Mouse (Mus musculus) heart, postnatal 0 days (tissue): ENCODE data around the gene Pigk.

Experiments
- CTCF ChIP-seq: IDR thresholded peaks from 2 replicates; pipeline ENCODE4 v1.5.1; 2016; ENCODE audit warnings: antibody characterized with exemption, control low read depth, low read depth
- EP300 ChIP-seq: IDR thresholded peaks from 2 replicates; pipeline ENCODE4 v1.6.1; 2016; ENCODE audit warnings: antibody characterized with exemption, low read depth

DNA sequence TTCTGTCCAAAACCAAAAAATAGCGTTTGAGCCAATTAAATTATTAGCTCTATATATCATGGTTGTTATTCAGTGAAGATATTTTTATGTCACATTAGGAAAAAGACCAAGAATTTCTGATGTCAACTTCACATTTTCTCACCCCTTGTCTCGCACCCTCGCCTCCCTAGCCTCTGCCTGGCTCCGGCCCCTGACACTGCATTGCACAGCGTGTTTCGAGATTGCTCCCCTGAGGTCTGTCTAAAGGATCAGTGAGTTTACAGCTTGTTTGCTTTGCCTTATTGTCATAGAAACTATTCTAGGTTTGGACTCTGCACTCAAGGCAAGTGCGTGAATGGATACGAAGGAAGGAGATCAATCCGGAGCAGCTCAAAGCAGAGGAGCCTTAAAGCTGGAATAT lies 24.8 kb upstream of the Pigk start:
- TF ChIP-seq EP300 (no peak), CTCF (no peak)
